Mouse (Mus musculus) liver, embryonic 14.5 days (tissue): ENCODE measurements around the gene Klk9. TPM values are rescaled to one million over a fixed set of nuclear protein-coding genes. Genes with fewer than 3 reads are reported as not detected.

Experiments used
- ATAC-seq: fragments of 200-750 bp; cut with Nextera tagmentation; 2 replicates; pipeline ENCODE4 v1.8.0; 2017; ENCODE audit warnings: moderate number of reproducible peaks, mild to moderate bottlenecking, moderate library complexity; ENCODE audit not compliant: insufficient read depth
- DNase-seq, 3 experiments: peaks; one replicate each; pipeline ENCODE4 v3.0.0-alpha.2; 2012 to 2013; ENCODE audit warnings: low read depth in 3 of 3, low spot score in 3 of 3
- H3K27ac ChIP-seq: fragments of 300-500 bp; sonication (generic); 2 replicates; pipeline ENCODE4 v1.5.1; 2014; ENCODE audit warnings: moderate library complexity, mild to moderate bottlenecking, control low read depth, inconsistent platforms
- H3K27me3 ChIP-seq: fragments of 300-500 bp; sonication (generic); 2 replicates; pipeline ENCODE4 v1.6.1; 2014; ENCODE audit warnings: mild to moderate bottlenecking, low read length, moderate library complexity; ENCODE audit not compliant: control insufficient read depth, insufficient read depth
- H3K36me3 ChIP-seq: fragments of 300-500 bp; sonication (generic); replicated peaks from 2 replicates; pipeline ENCODE4 v1.6.1; 2014; ENCODE audit warnings: low read depth; ENCODE audit not compliant: control insufficient read depth, insufficient read depth
- H3K4me1 ChIP-seq, 2 experiments: fragments of 200-500 bp in 1 of 2; fragments of 300-500 bp in 1 of 2; sonication (generic) in 1 of 2; replicated peaks; 2 replicates each; pipeline ENCODE4 v1.6.1; 2012 to 2014; ENCODE audit warnings: antibody characterized with exemption in 1 of 2, inconsistent platforms in 1 of 2, low read length in 1 of 2; ENCODE audit not compliant: control insufficient read depth in 2 of 2, insufficient read depth in 2 of 2
- H3K4me2 ChIP-seq: fragments of 300-500 bp; sonication (generic); 2 replicates; pipeline ENCODE4 v1.6.1; 2014; ENCODE audit warnings: low read depth, mild to moderate bottlenecking, control low read depth, moderate library complexity
- H3K4me3 ChIP-seq, 2 experiments: fragments of 200-500 bp in 1 of 2; fragments of 300-500 bp in 1 of 2; sonication (generic) in 1 of 2; 2 replicates each; pipeline ENCODE4 v1.5.1; 2012 to 2014; ENCODE audit warnings: low read depth in 2 of 2, low read length in 2 of 2, mild to moderate bottlenecking in 2 of 2, control low read depth in 1 of 2, inconsistent platforms in 1 of 2, moderate library complexity in 1 of 2; ENCODE audit not compliant: insufficient read depth in 1 of 2
- H3K9ac ChIP-seq: fragments of 300-500 bp; sonication (generic); replicated peaks from 2 replicates; pipeline ENCODE4 v1.6.1; 2014; ENCODE audit warnings: mild to moderate bottlenecking, control low read depth, moderate library complexity
- H3K9me3 ChIP-seq: fragments of 300-500 bp; sonication (generic); 2 replicates; pipeline ENCODE4 v1.6.1; 2016; ENCODE audit warnings: low read length, mixed read lengths; ENCODE audit not compliant: control insufficient read depth
- CTCF ChIP-seq: IDR thresholded peaks from 2 replicates; pipeline ENCODE4 v1.5.1; 2016; ENCODE audit warnings: antibody characterized with exemption, low read depth, control low read depth
- EP300 ChIP-seq: IDR thresholded peaks from 2 replicates; pipeline ENCODE4 v1.6.1; 2016; ENCODE audit warnings: antibody characterized with exemption, low read depth
- WGBS: fragments of 180-500 bp; shearing (Covaris S2); extraction: QIAGEN DNeasy Blood & Tissue Kit; methylation state at CpG from one replicate; pipeline ENCODE4 v1.1.7; 2014; ENCODE audit not compliant: insufficient replicate concordance; 5-methylcytosine and 5-hydroxymethylcytosine counted together
- polyA plus RNA-seq, 2 experiments: library from polyadenylated mRNA; depleted of rRNA in 1 of 2; stranded (reverse) in 1 of 2; unstranded in 1 of 2; fragments of >200 nt; fragmentation: Nextera tagmentation in 1 of 2; extraction: Ambion mirVana in 1 of 2; gene quantifications; 2 replicates each; pipeline versions ENCODE4 v1.2.1 to v1.2.3; 2012 to 2014

Klk9 gene
- polyA plus RNA-seq (2012; rRNA removed) (not detected in 2 replicates), polyA plus RNA-seq (2014; fragmentation: Nextera tagmentation; extraction: Ambion mirVana) (not detected in 2 replicates)

DNA sequence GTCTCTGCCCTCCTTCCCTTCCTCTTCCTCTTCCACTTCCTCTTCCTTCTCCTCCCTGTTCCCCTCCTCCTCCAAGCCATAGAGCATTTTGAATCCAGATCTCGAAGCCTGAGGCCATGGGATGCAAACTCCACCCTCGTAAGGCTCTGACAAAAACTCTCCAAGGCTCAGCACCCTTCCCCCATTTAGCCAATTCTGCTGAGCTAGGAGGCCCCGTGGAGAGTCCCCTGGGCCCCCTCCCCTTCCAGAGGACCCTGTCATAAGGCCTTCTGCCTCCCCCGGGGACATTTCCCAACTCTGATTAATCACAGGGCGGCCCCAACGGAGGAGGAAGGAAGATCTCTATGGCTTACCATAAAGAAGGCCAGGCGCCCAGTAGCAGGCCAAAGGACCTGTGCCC is at the start of gene Klk9:
TSS of gene Klk9 (plus strand) at position 301 of the 400 bp plus-strand sequence.
- Histone ChIP-seq H3K9ac (no peak within 1 kb of the TSS), H3K27me3 (peaks cover 6% of the 10 kb centered on the region), H3K4me1 (no peaks in the 10 kb centered on the region), H3K4me2 (no peak within 1 kb of the TSS), H3K9me3 (no peaks in the 10 kb centered on the region), H3K27ac (no peak within 1 kb of the TSS), H3K36me3 (no peaks in the 10 kb centered on the region), H3K4me3 (no peak within 1 kb of the TSS)
- no peak for TF ChIP-seq CTCF
- no peak for TF ChIP-seq EP300
- 59% methylated on average over 7 of the region's 7 CpGs for WGBS
- no peak for ATAC-seq
- no peak for DNase-seq

DNA sequence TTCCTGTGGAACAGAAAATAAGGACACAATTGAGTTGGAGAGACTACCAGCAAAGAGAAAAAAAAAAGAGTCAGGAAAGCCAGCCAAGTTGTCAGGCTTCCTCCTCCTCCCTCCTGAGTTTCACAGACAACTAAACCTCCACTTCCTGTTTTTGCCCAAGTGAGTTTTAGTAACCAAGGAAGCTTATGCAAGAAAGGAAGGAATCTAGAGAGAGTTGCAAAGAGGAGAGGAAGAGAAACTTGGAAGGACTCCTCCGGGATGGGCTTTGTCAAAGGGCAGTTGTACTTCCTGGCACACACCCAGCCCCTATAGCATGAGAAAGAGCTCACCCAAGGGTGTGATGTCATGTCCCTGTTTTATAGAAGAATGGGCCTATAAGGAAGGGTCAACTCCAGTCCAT is 43.9 kb upstream of the Klk9 start:
- Histone ChIP-seq H3K27me3 (no peaks in the 10 kb centered on the region), H3K4me1 (no peaks in the 10 kb centered on the region), H3K36me3 (no peaks in the 10 kb centered on the region), H3K4me3 (no peak overlapping the region), H3K9me3 (no peaks in the 10 kb centered on the region), H3K9ac (no peak overlapping the region), H3K27ac (no peak overlapping the region), H3K4me2 (no peak overlapping the region)
- WGBS = 19% methylated on average over 1 of the region's 1 CpGs
- DNase-seq = peak in 1 of 3 experiments; percentile 4
- no peak for TF ChIP-seq CTCF
- TF ChIP-seq EP300 = no peak
- no peak for ATAC-seq

GRCm38 (mm10) chr7:43752806-43753205 is 38.9 kb upstream of the Klk9 start:
- Histone ChIP-seq H3K4me3 (no peak overlapping the region), H3K4me1 (no peaks in the 10 kb centered on the region), H3K27me3 (no peaks in the 10 kb centered on the region), H3K36me3 (no peaks in the 10 kb centered on the region), H3K27ac (no peak overlapping the region), H3K9me3 (no peaks in the 10 kb centered on the region), H3K9ac (no peak overlapping the region), H3K4me2 (no peak overlapping the region)
- WGBS = 26% methylated on average over 2 of the region's 2 CpGs
- no peak for TF ChIP-seq EP300
- TF ChIP-seq CTCF = no peak
- DNase-seq (no peak), ATAC-seq (no peak)

DNA sequence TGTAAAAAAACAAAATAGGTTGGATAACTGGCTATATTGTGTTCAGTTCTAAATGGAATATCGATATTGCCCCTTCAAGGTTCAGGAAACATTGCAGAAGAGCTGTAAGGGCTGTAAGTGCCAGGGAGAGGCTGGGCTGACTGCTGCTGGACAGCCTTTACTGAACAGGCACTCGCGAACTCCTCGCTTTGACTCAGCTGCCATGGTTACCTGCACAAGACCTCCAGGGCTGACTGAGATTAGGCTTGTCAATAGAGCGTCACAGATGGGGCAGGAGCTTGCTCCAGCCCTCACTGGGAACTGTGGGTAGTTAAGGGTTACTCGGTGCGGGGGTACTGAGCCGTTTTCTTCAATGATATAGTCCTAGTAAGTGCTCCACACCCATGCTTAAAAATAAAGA is 25.2 kb upstream of the Klk9 start:
- 35% methylated on average over 8 of the region's 8 CpGs for WGBS
- H3K9ac ChIP-seq = no peak overlapping the region
- no peak overlapping the region for H3K4me2 ChIP-seq
- no peak for TF ChIP-seq EP300
- no peak for TF ChIP-seq CTCF
- H3K27ac ChIP-seq = no peak overlapping the region
- H3K9me3 ChIP-seq = no peaks in the 10 kb centered on the region
- DNase-seq (no peak), ATAC-seq (no peak)
- no peak overlapping the region for H3K4me3 ChIP-seq
- no peaks in the 10 kb centered on the region for H3K27me3 ChIP-seq
- H3K36me3 ChIP-seq = no peaks in the 10 kb centered on the region
- no peaks in the 10 kb centered on the region for H3K4me1 ChIP-seq

GRCm38 (mm10) chr7:43768597-43768996 is 23.1 kb upstream of the Klk9 start, which contains the start of gene Klk12:
Klk12 (plus strand) TSS chr7:43768897.
- H3K27me3 ChIP-seq = no peaks in the 10 kb centered on the region
- WGBS = 47% methylated on average over 4 of the region's 4 CpGs
- no peak within 1 kb of the TSS for H3K4me2 ChIP-seq
- no peak within 1 kb of the TSS for H3K9ac ChIP-seq
- no peak for DNase-seq
- TF ChIP-seq CTCF (no peak), EP300 (no peak)
- no peak within 1 kb of the TSS for H3K27ac ChIP-seq
- H3K36me3 ChIP-seq = no peaks in the 10 kb centered on the region
- H3K9me3 ChIP-seq = no peaks in the 10 kb centered on the region
- no peak for ATAC-seq
- H3K4me3 ChIP-seq = no peak within 1 kb of the TSS
- no peaks in the 10 kb centered on the region for H3K4me1 ChIP-seq
